Mouse (Mus musculus) hindbrain, embryonic 12.5 days (tissue): ENCODE data around the gene Pop4. TPM values are rescaled to one million over a fixed set of nuclear protein-coding genes. Genes with fewer than 3 reads are reported as not detected.

Experiments used
- ATAC-seq: fragments of 200-750 bp; cut with Nextera tagmentation; 2 replicates; pipeline ENCODE4 v1.8.0; 2017; ENCODE audit warnings: moderate TSS enrichment; ENCODE audit not compliant: low FRiP score
- H3K27ac ChIP-seq: fragments of 300-500 bp; sonication (generic); 2 replicates; pipeline ENCODE4 v1.5.1; 2016; ENCODE audit warnings: mild to moderate bottlenecking
- H3K27me3 ChIP-seq: fragments of 300-500 bp; sonication (generic); 2 replicates; pipeline ENCODE4 v1.6.1; 2016; ENCODE audit warnings: mild to moderate bottlenecking
- H3K36me3 ChIP-seq: fragments of 300-500 bp; sonication (generic); 2 replicates; pipeline ENCODE4 v1.6.1; 2016; ENCODE audit warnings: mild to moderate bottlenecking
- H3K4me1 ChIP-seq: fragments of 300-500 bp; sonication (generic); 2 replicates; pipeline ENCODE4 v1.6.1; 2016
- H3K4me2 ChIP-seq: fragments of 300-500 bp; sonication (generic); replicated peaks from 2 replicates; pipeline ENCODE4 v1.6.1; 2016; ENCODE audit warnings: mild to moderate bottlenecking
- H3K4me3 ChIP-seq: fragments of 300-500 bp; sonication (generic); 2 replicates; pipeline ENCODE4 v1.5.1; 2016; ENCODE audit warnings: mild to moderate bottlenecking
- H3K9ac ChIP-seq: fragments of 300-500 bp; sonication (generic); 2 replicates; pipeline ENCODE4 v1.6.1; 2016; ENCODE audit warnings: mild to moderate bottlenecking, moderate library complexity
- H3K9me3 ChIP-seq: fragments of 300-500 bp; sonication (generic); replicated peaks from 2 replicates; pipeline ENCODE4 v1.6.1; 2016; ENCODE audit warnings: mild to moderate bottlenecking
- WGBS: fragments of 180-500 bp; shearing (Covaris S2); methylation state at CpG from one replicate; pipeline ENCODE4 v1.1.7; 2016; 5-methylcytosine and 5-hydroxymethylcytosine counted together
- polyA plus RNA-seq: library from polyadenylated mRNA; unstranded; fragments of >200 nt; fragmentation: Nextera tagmentation; extraction: Ambion mirVana; gene quantifications from 2 replicates; pipeline ENCODE4 v1.2.1, GENCODE M21; 2016

Pop4 gene
- polyA plus RNA-seq, 1 experiment from 2014 or later = 79.8 TPM

GRCm38 (mm10) chr7:38237140-38237539 lies 34.1 kb downstream of the Pop4 start:
- ATAC-seq = no peak
- Histone ChIP-seq H3K27me3 (no peaks in the 10 kb centered on the region), H3K36me3 (no peaks in the 10 kb centered on the region), H3K4me1 (no peaks in the 10 kb centered on the region), H3K27ac (no peak overlapping the region), H3K9ac (no peak overlapping the region), H3K4me3 (no peak overlapping the region), H3K4me2 (no peak overlapping the region), H3K9me3 (no peaks in the 10 kb centered on the region)

DNA sequence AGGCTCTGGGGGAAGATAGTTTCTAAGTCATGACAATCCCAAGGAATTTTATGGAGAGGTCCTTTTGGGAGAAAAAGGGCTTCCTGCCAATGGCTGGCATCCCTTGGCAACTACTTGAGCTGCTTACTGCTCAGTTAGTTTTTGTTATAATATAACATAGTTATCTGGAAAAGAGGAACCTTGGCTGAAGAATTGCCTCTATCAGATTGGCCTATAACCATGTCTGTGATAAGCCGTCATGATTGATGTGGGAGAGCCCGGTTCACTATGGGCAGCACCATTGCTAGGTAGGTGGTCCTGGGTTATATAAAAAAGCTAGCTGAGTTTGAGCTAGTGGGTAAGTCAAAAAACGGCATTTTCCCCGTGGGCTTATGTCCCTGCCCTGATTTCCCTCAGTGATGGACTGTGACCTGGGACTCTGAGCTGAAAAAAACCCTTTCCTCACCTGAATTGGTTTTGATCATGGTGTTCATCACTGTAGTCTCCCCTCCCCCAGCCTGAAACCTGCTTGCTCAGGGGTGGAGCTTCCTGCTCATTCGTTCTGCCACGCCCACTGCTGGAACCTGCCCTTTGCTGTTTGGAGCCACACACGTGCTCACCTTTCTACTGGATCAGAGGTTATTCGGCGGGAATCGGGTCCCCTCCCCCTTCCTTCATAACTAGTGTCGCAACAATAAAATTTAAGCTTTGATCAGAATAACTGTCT lies 34.7 kb downstream of the Pop4 start:
- H3K27ac ChIP-seq = no peak overlapping the region
- ATAC-seq = no peak
- no peak overlapping the region for H3K9ac ChIP-seq
- no peak overlapping the region for H3K4me3 ChIP-seq
- H3K27me3 ChIP-seq = no peaks in the 10 kb centered on the region
- WGBS = 47% methylated on average over 11 of the region's 11 CpGs
- no peaks in the 10 kb centered on the region for H3K4me1 ChIP-seq
- H3K9me3 ChIP-seq = no peaks in the 10 kb centered on the region
- H3K4me2 ChIP-seq = no peak overlapping the region
- no peaks in the 10 kb centered on the region for H3K36me3 ChIP-seq

DNA sequence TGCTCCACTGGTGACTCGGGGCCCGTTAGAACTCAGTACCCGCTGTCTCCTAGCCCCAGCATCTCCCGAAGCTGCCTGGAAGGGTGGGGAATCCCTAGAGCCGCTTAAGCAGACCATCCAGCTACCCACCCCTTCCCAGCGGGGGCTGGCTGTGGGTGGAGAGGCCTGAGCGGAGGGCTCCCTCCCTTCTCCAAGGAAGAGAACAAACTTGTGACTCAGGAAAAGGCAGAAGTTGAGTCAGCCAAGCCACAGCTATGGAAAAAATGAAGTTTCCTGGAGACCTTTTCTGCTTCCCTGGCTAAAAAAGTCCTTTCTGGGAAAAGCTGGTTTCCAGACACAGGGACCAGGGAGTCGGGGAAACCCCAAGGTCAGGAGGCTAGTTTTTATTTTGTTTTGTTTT lies 40.9 kb downstream of the Pop4 start:
- H3K27me3 ChIP-seq = peaks cover 6% of the 10 kb centered on the region; the same call in 1 of the 2 replicates
- H3K9ac ChIP-seq = no peak overlapping the region
- H3K4me3 ChIP-seq = no peak overlapping the region
- 22% methylated on average over 8 of the region's 8 CpGs for WGBS
- H3K27ac ChIP-seq = no peak overlapping the region
- ATAC-seq = no peak
- no peaks in the 10 kb centered on the region for H3K9me3 ChIP-seq
- no peak overlapping the region for H3K4me2 ChIP-seq
- peaks cover 7% of the 10 kb centered on the region; the same call in 1 of the 2 replicates for H3K4me1 ChIP-seq
- no peaks in the 10 kb centered on the region for H3K36me3 ChIP-seq

DNA sequence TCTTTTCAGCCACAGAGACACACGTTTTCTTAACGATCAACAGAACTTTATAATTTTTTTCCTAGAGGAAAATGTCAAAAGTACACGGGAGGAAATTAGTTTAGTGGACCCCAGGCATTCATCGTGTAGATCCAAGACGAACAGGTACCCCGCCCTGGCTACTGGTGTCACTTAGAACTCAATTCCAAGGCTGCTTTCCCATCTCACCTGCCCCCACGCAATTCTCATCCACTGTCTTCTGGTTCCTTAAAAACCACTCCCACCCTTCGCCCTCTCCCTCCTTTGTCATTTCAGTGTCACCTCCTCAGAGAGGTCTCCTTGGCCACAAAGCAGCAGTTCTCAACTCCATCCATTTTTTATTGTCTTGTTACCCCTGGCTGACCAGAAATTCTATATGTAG lies 42.9 kb downstream of the Pop4 start:
- Histone ChIP-seq H3K36me3 (no peaks in the 10 kb centered on the region), H3K27ac (no peak overlapping the region), H3K4me3 (peak overlapping the region; percentile 48), H3K9me3 (no peaks in the 10 kb centered on the region), H3K4me2 (peak overlapping the region; percentile 82), H3K4me1 (peaks cover 7% of the 10 kb centered on the region; the same call in 1 of the 2 replicates), H3K9ac (0 out of 2 replicates have a peak overlapping the region, but pooled peaks have one; percentile 43), H3K27me3 (peaks cover 6% of the 10 kb centered on the region; the same call in 1 of the 2 replicates)
- 23% methylated on average over 8 of the region's 8 CpGs for WGBS
- no peak for ATAC-seq

GRCm38 (mm10) chr7:38227900-38228298 lies 43.3 kb downstream of the Pop4 start, which contains the start of gene Plekhf1:
Gene Plekhf1 (minus strand): TSS chr7:38228016.
- H3K4me1 ChIP-seq = peaks cover 7% of the 10 kb centered on the region; the same call in 1 of the 2 replicates
- no peaks in the 10 kb centered on the region for H3K9me3 ChIP-seq
- H3K4me3 ChIP-seq = peak within 1 kb of the TSS; percentile 48
- H3K9ac ChIP-seq = peak within 1 kb of the TSS; percentile 43
- WGBS = under 1% methylated on average over 36 of the region's 36 CpGs
- ATAC-seq = peak; percentile 93
- H3K27ac ChIP-seq = no peak within 1 kb of the TSS
- no peaks in the 10 kb centered on the region for H3K36me3 ChIP-seq
- H3K27me3 ChIP-seq = peaks cover 6% of the 10 kb centered on the region; the same call in 1 of the 2 replicates
- H3K4me2 ChIP-seq = peak within 1 kb of the TSS; percentile 82

- peak overlapping the region; percentile 43 for H3K9ac ChIP-seq
- ATAC-seq = peak; percentile 36
- peak overlapping the region; percentile 48 for H3K4me3 ChIP-seq
- WGBS = under 1% methylated on average over 25 of the region's 25 CpGs
- H3K27ac ChIP-seq = no peak overlapping the region
- peaks cover 7% of the 10 kb centered on the region; the same call in 1 of the 2 replicates for H3K4me1 ChIP-seq
- H3K36me3 ChIP-seq = no peaks in the 10 kb centered on the region
- H3K27me3 ChIP-seq = peaks cover 6% of the 10 kb centered on the region; the same call in 1 of the 2 replicates
- H3K9me3 ChIP-seq = no peaks in the 10 kb centered on the region
- peak overlapping the region; percentile 82 for H3K4me2 ChIP-seq
Measured at GRCm38 (mm10) chr7:38227181-38227899, 43.9 kb downstream of the Pop4 start.

DNA sequence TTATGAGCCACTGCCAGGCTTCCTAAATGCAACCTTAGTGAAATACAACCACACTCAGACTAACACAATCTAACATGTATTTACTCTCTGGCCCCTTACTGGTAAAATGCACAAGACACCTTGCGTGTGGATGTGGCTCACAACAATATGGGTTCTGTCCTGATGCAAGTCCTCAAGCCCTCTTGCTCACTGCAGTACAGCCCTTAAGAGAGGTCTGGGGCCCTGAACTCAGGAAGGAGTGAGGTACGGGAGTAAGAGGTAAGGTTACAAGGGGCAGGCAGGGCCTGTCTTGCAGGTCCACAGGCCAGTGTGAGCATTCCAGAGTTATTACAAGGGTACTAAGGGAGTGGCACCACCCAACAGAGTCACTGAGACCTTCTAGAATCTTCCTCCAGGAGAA lies 45.0 kb downstream of the Pop4 start:
- Histone ChIP-seq H3K27me3 (peaks cover 6% of the 10 kb centered on the region; the same call in 1 of the 2 replicates), H3K9ac (no peak overlapping the region), H3K4me2 (no peak overlapping the region), H3K9me3 (no peaks in the 10 kb centered on the region), H3K4me1 (peaks cover 7% of the 10 kb centered on the region; the same call in 1 of the 2 replicates), H3K27ac (no peak overlapping the region), H3K4me3 (no peak overlapping the region), H3K36me3 (no peaks in the 10 kb centered on the region)
- no peak for ATAC-seq
- WGBS = 79% methylated on average over 2 of the region's 2 CpGs

- no peaks in the 10 kb centered on the region for H3K9me3 ChIP-seq
- H3K4me3 ChIP-seq = no peak overlapping the region
- H3K36me3 ChIP-seq = no peaks in the 10 kb centered on the region
- H3K4me1 ChIP-seq = peaks cover 7% of the 10 kb centered on the region; the same call in 1 of the 2 replicates
- no peak for ATAC-seq
- no peak overlapping the region for H3K4me2 ChIP-seq
- peaks cover 1% of the 10 kb centered on the region; the same call in 1 of the 2 replicates for H3K27me3 ChIP-seq
- H3K9ac ChIP-seq = no peak overlapping the region
- H3K27ac ChIP-seq = no peak overlapping the region
- 85% methylated on average over 13 of the region's 13 CpGs for WGBS
Measured at GRCm38 (mm10) chr7:38224577-38225369, 46.5 kb downstream of the Pop4 start.

GRCm38 (mm10) chr7:38220866-38221265 lies 50.4 kb downstream of the Pop4 start:
- no peak for ATAC-seq
- Histone ChIP-seq H3K4me1 (no peaks in the 10 kb centered on the region; the same call in 1 of the 2 replicates), H3K9ac (no peak overlapping the region), H3K4me3 (no peak overlapping the region), H3K27ac (no peak overlapping the region), H3K9me3 (no peaks in the 10 kb centered on the region), H3K4me2 (no peak overlapping the region), H3K27me3 (no peaks in the 10 kb centered on the region), H3K36me3 (no peaks in the 10 kb centered on the region)
- 93% methylated on average over 7 of the region's 7 CpGs for WGBS

GRCm38 (mm10) chr7:38219526-38219925 lies 51.7 kb downstream of the Pop4 start:
- Histone ChIP-seq H3K27ac (no peak overlapping the region), H3K36me3 (no peaks in the 10 kb centered on the region), H3K4me2 (no peak overlapping the region), H3K4me1 (no peaks in the 10 kb centered on the region; the same call in 1 of the 2 replicates), H3K9me3 (no peaks in the 10 kb centered on the region), H3K27me3 (no peaks in the 10 kb centered on the region), H3K9ac (no peak overlapping the region), H3K4me3 (no peak overlapping the region)
- ATAC-seq = no peak
- 86% methylated on average over 4 of the region's 4 CpGs for WGBS

GRCm38 (mm10) chr7:38218631-38219367 lies 52.4 kb downstream of the Pop4 start:
- WGBS = 76% methylated on average over 8 of the region's 8 CpGs
- Histone ChIP-seq H3K9ac (no peak overlapping the region), H3K27ac (no peak overlapping the region), H3K4me2 (no peak overlapping the region), H3K27me3 (no peaks in the 10 kb centered on the region), H3K4me3 (no peak overlapping the region), H3K36me3 (no peaks in the 10 kb centered on the region), H3K4me1 (no peaks in the 10 kb centered on the region; the same call in 1 of the 2 replicates), H3K9me3 (no peaks in the 10 kb centered on the region)
- ATAC-seq = no peak
